Comparison of ENCODE assay signal across 30 mouse cellular contexts in the genomic region with DNA sequence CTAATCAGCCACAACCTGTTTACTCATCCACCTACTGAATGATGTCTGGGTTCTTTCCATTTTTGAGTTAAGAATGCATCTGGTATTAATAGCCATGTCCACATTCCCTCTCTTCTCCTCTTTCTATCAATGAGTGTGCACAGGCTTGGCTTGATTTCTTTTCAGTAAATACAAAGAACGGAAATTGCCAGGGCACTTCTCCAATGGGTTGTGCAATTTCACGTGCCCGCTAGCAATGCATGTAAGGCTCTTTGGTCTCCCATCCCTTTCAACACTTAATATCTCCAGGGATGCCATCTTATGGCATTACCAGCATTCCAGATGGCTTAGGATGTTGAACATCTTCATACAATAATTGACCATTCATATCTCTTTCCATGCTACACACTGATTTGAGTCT.
A peak's percentile ranks its signal among the peaks of the same experiment; 100 is the strongest.
DNase-seq lines count a peak whose midpoint lies in the region; ATAC-seq lines count a peak whose summit lies in the region.
"Had no signal": no experiment of that assay in that cellular context is flagged by ENCODE, and none has a peak within 500 bp of the region (broad histone marks: within the 10 kb centered on the region; RNA-seq: fewer than 3 reads in every experiment).

No protein-coding gene starts in this region.

- 57% methylated on average over 3 of the region's 3 CpGs for WGBS in embryonic facial prominence, embryonic 14.5 days
- WGBS in embryonic facial prominence, embryonic 10.5 days = 92% methylated on average over 3 of the region's 3 CpGs

- H3K9ac ChIP-seq in embryonic facial prominence, embryonic 14.5 days (ENCODE audit: low read depth, low read length) = no peak overlapping the region
- H3K9ac ChIP-seq: embryonic facial prominence, embryonic 15.5 days; forebrain, embryonic 12.5 days; forebrain, embryonic 15.5 days; heart, embryonic 12.5 days; heart, embryonic 15.5 days; hindbrain, embryonic 13.5 days had no signal

- no peak overlapping the region for H3K4me2 ChIP-seq in embryonic facial prominence, embryonic 14.5 days (ENCODE audit: low read depth, low read length)
- H3K4me2 ChIP-seq: embryonic facial prominence, embryonic 15.5 days; forebrain, embryonic 12.5 days; forebrain, embryonic 15.5 days; heart, embryonic 12.5 days; heart, embryonic 15.5 days; hindbrain, embryonic 13.5 days had no signal

- H3K27me3 ChIP-seq in embryonic facial prominence, embryonic 14.5 days (replicated peaks; ENCODE audit: control insufficient read depth, insufficient read depth, low read length) = no peaks in the 10 kb centered on the region
- H3K27me3 ChIP-seq in embryonic facial prominence, embryonic 10.5 days (replicated peaks; ENCODE audit: low read depth, poor library complexity, severe bottlenecking) = no peaks in the 10 kb centered on the region
- H3K27me3 ChIP-seq: CH12.LX; embryonic facial prominence, embryonic 15.5 days; forebrain, embryonic 12.5 days; forebrain, embryonic 15.5 days; heart, embryonic 12.5 days; heart, embryonic 15.5 days; hindbrain, embryonic 13.5 days had no signal

- ATAC-seq in embryonic facial prominence, embryonic 14.5 days (ENCODE audit: low read depth) = no peak
- ATAC-seq: activated CD4-positive, CD25-positive, alpha-beta regulatory T cell, adult 4 months; forebrain, embryonic 15.5 days; hindbrain, embryonic 16.5 days had no signal

- H3K9me3 ChIP-seq in embryonic facial prominence, embryonic 14.5 days (ENCODE audit: control insufficient read depth, low read length) = no peaks in the 10 kb centered on the region
- H3K9me3 ChIP-seq in embryonic facial prominence, embryonic 10.5 days = no peaks in the 10 kb centered on the region
- H3K9me3 ChIP-seq: embryonic facial prominence, embryonic 15.5 days; forebrain, embryonic 12.5 days; forebrain, embryonic 15.5 days; G1E; heart, embryonic 12.5 days; heart, embryonic 15.5 days; hindbrain, embryonic 10.5 days; hindbrain, embryonic 13.5 days had no signal

- H3K4me3 ChIP-seq in embryonic facial prominence, embryonic 14.5 days (ENCODE audit: low read depth, low read length) = no peak overlapping the region
- H3K4me3 ChIP-seq in embryonic facial prominence, embryonic 10.5 days = no peak overlapping the region
- H3K4me3 ChIP-seq: embryonic facial prominence, embryonic 15.5 days; erythroblast, embryonic 14.5 days; forebrain, embryonic 12.5 days; forebrain, embryonic 15.5 days; heart, embryonic 12.5 days; heart, embryonic 15.5 days; hindbrain, embryonic 10.5 days; hindbrain, embryonic 13.5 days had no signal

- H3K4me1 ChIP-seq in embryonic facial prominence, embryonic 14.5 days (ENCODE audit: control insufficient read depth, insufficient read depth, low read length) = peaks cover 2% of the 10 kb centered on the region; the same call in 1 of the 2 replicates
- H3K4me1 ChIP-seq in embryonic facial prominence, embryonic 10.5 days = peaks cover 8% of the 10 kb centered on the region; the same call in 1 of the 2 replicates
- H3K4me1 ChIP-seq: forebrain, embryonic 12.5 days; heart, embryonic 12.5 days; heart, embryonic 15.5 days; hindbrain, embryonic 13.5 days had no signal

- peak; percentile 32 for DNase-seq in embryonic facial prominence, embryonic 14.5 days (ENCODE audit: low spot score)
- DNase-seq in embryonic facial prominence, embryonic 10.5 days (ENCODE audit: low spot score) = no peak
- peak; percentile 10 for DNase-seq in lung, postnatal 14 days
- DNase-seq in lung, postnatal 25 days (ENCODE audit: low spot score) = no peak
- peak; percentile 39 for DNase-seq in NIH3T3 (ENCODE audit: low read depth)
- DNase-seq in layer of hippocampus, adult 18-20 months (ENCODE audit: low spot score in 2 of 2) = no peak
- DNase-seq: adrenal gland, adult 8-10 months; adrenal gland, postnatal 25 days; B cell, adult 2 months; cerebellum, adult 11-12 months; cerebellum, adult 8-10 months; cerebellum, postnatal 10 days; cerebellum, postnatal 36 days; embryo, embryonic 11 days; gastrocnemius, postnatal 25 days; heart, adult 18-20 months; heart, postnatal 10 days; heart, postnatal 36 days had no signal

- no peaks in the 10 kb centered on the region for H3K36me3 ChIP-seq in embryonic facial prominence, embryonic 14.5 days (ENCODE audit: control insufficient read depth, insufficient read depth, low read length)
- H3K36me3 ChIP-seq in embryonic facial prominence, embryonic 10.5 days (replicated peaks) = no peaks in the 10 kb centered on the region
- H3K36me3 ChIP-seq: embryonic facial prominence, embryonic 15.5 days; forebrain, embryonic 12.5 days; forebrain, embryonic 15.5 days; G1E; heart, embryonic 12.5 days; heart, embryonic 15.5 days; hindbrain, embryonic 10.5 days; hindbrain, embryonic 13.5 days had no signal

- no peak overlapping the region for H3K27ac ChIP-seq in embryonic facial prominence, embryonic 14.5 days (replicated peaks; ENCODE audit: low read depth, low read length)
- H3K27ac ChIP-seq in embryonic facial prominence, embryonic 10.5 days (replicated peaks) = no peak overlapping the region
- H3K27ac ChIP-seq: embryonic facial prominence, embryonic 15.5 days; forebrain, embryonic 12.5 days; forebrain, embryonic 15.5 days; heart, embryonic 15.5 days; hindbrain, embryonic 10.5 days; hindbrain, embryonic 13.5 days had no signal

Comparison
In these comparisons a context has a peak if more than half of its experiments do, and no peak if none do; other contexts are left out.
1. DNase-seq: peak in embryonic facial prominence, embryonic 14.5 days (single experiment), lung, postnatal 14 days (single experiment) and NIH3T3 (single experiment); none in embryonic facial prominence, embryonic 10.5 days (single experiment), lung, postnatal 25 days (single experiment) and layer of hippocampus, adult 18-20 months (0 of 2).